Mouse (Mus musculus): ENCODE measurements around the gene Mettl25.
A peak's percentile ranks its signal among the peaks of the same experiment; 100 is the strongest.

Gene Mettl25

GRCm38 (mm10) chr10:105802132-105802531, 39.0 kb downstream of the Mettl25 start:
- no peaks in the 10 kb centered on the region for H3K27me3 ChIP-seq (ENCODE audit: insufficient read depth, low read length)

DNA sequence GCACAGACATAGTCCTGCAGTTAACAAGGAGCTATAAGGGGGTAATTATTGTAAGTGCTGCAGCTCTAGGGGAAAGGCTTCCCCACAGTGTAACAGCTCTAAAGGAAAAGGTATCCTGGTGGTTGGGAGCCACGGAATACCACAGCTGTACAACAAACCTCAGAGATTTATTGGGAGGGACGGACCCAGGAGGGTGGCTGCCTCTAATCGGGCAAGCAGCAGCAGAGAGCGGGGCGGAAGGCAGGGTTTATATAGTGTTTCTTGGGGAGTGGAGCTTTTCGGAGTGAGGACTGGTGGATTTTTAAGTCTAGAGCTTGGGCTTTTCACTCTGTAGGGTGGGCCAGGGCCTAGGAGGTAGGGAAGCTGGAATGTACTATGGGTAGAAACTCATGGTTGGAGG, 40.0 kb downstream of the Mettl25 start:
- H3K36me3 ChIP-seq (ENCODE audit: insufficient read depth, low read length): no peaks in the 10 kb centered on the region
- H3K27me3 ChIP-seq (ENCODE audit: insufficient read depth, low read length): no peaks in the 10 kb centered on the region
- no peak for TF ChIP-seq NANOG (IDR thresholded peaks at IDR 0.05; ENCODE audit: borderline replicate concordance, low read length)
- no peak for TF ChIP-seq CTCF (conservative IDR thresholded peaks at IDR 0.05; ENCODE audit: low read length)
- no peak for TF ChIP-seq POU5F1 (IDR thresholded peaks at IDR 0.05; ENCODE audit: borderline replicate concordance, low read length)
- H3K4me1 ChIP-seq (replicated peaks; ENCODE audit: low read depth, low read length): peaks cover 16% of the 10 kb centered on the region
- H3K9me3 ChIP-seq (ENCODE audit: low read length): no peaks in the 10 kb centered on the region
- H3K4me3 ChIP-seq (replicated peaks; ENCODE audit: low read length): no peak overlapping the region

More at GRCm38 (mm10) chr10:105802132-105802531, 39.0 kb downstream of the Mettl25 start:
- Histone ChIP-seq H3K36me3 (ENCODE audit: insufficient read depth, low read length) (no peaks in the 10 kb centered on the region), H3K9me3 (ENCODE audit: low read length) (no peaks in the 10 kb centered on the region), H3K4me1 (replicated peaks; ENCODE audit: low read depth, low read length) (peaks cover 16% of the 10 kb centered on the region), H3K4me3 (replicated peaks; ENCODE audit: low read length) (no peak overlapping the region)
- TF ChIP-seq CTCF (conservative IDR thresholded peaks at IDR 0.05; ENCODE audit: low read length): no peak

- TF ChIP-seq NANOG (IDR thresholded peaks at IDR 0.05; ENCODE audit: borderline replicate concordance, low read length): no peak
- TF ChIP-seq POU5F1 (IDR thresholded peaks at IDR 0.05; ENCODE audit: borderline replicate concordance, low read length): no peak
- no peak for TF ChIP-seq CTCF (conservative IDR thresholded peaks at IDR 0.05; ENCODE audit: low read length)
- Histone ChIP-seq H3K9me3 (ENCODE audit: low read length) (no peaks in the 10 kb centered on the region), H3K27me3 (ENCODE audit: insufficient read depth, low read length) (no peaks in the 10 kb centered on the region), H3K4me1 (replicated peaks; ENCODE audit: low read depth, low read length) (peaks cover 13% of the 10 kb centered on the region), H3K4me3 (replicated peaks; ENCODE audit: low read length) (no peak overlapping the region), H3K36me3 (ENCODE audit: insufficient read depth, low read length) (peaks cover 8% of the 10 kb centered on the region; the same call in 1 of the 2 replicates)
These were observed 43.8 kb downstream of the Mettl25 start for GRCm38 (mm10) chr10:105797250-105797924.

DNA sequence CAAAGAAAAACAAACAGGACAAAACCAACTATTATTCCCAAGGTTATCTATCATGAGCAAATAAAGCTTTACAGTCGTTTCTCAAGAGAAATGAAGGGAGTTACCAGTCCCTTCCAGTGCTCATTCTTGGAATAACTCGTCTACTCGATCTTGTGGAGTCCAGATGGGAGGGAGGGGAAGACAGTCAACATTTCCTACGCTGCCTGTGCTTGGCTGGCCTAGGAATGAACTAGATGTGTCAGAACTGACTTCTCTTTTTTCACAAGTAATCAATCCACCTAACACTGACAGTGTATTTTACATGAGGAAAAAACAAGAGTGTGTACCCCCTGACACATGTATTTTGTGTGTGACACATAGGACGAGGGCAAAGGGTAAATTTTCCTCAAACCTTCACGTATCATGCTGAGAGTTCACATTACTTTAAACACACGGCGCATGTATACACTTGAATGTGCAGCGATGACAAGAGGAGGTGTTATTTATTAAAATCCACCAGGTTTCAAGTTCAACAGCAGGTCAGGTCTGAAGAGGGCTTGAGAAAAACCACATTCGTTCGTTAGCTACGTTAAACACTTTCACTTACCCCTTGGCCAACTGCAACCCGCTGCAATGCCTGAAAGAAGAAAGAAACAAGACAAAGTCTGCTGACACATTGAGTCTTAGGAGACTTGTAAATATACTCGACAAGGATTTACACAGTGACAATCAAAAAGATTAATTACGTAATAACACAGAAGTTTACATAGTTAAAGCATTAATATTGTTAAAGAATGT, 47.2 kb downstream of the Mettl25 start:
- Histone ChIP-seq H3K4me3 (replicated peaks; ENCODE audit: low read length) (no peak overlapping the region), H3K4me1 (replicated peaks; ENCODE audit: low read depth, low read length) (peaks cover 6% of the 10 kb centered on the region), H3K9me3 (ENCODE audit: low read length) (no peaks in the 10 kb centered on the region), H3K27me3 (ENCODE audit: insufficient read depth, low read length) (no peaks in the 10 kb centered on the region), H3K36me3 (ENCODE audit: insufficient read depth, low read length) (peaks cover 10% of the 10 kb centered on the region; the same call in 1 of the 2 replicates)
- no peak for TF ChIP-seq NANOG (IDR thresholded peaks at IDR 0.05; ENCODE audit: borderline replicate concordance, low read length)
- no peak for TF ChIP-seq CTCF (conservative IDR thresholded peaks at IDR 0.05; ENCODE audit: low read length)
- no peak for TF ChIP-seq POU5F1 (IDR thresholded peaks at IDR 0.05; ENCODE audit: borderline replicate concordance, low read length)

GRCm38 (mm10) chr10:105788744-105789486, 52.3 kb downstream of the Mettl25 start:
- no peaks in the 10 kb centered on the region for H3K27me3 ChIP-seq (ENCODE audit: insufficient read depth, low read length)
- H3K4me1 ChIP-seq (replicated peaks; ENCODE audit: low read depth, low read length): peaks cover 8% of the 10 kb centered on the region
- peaks cover 7% of the 10 kb centered on the region; the same call in 1 of the 2 replicates for H3K36me3 ChIP-seq (ENCODE audit: insufficient read depth, low read length)
- TF ChIP-seq CTCF (conservative IDR thresholded peaks at IDR 0.05; ENCODE audit: low read length) (no peak), NANOG (IDR thresholded peaks at IDR 0.05; ENCODE audit: borderline replicate concordance, low read length) (no peak), POU5F1 (IDR thresholded peaks at IDR 0.05; ENCODE audit: borderline replicate concordance, low read length) (no peak)
- no peak overlapping the region for H3K4me3 ChIP-seq (replicated peaks; ENCODE audit: low read length)
- H3K9me3 ChIP-seq (ENCODE audit: low read length): no peaks in the 10 kb centered on the region

- TF ChIP-seq POU5F1 (IDR thresholded peaks at IDR 0.05; ENCODE audit: borderline replicate concordance, low read length) (no peak), NANOG (IDR thresholded peaks at IDR 0.05; ENCODE audit: borderline replicate concordance, low read length) (no peak), CTCF (conservative IDR thresholded peaks at IDR 0.05; ENCODE audit: low read length) (no peak)
- Histone ChIP-seq H3K27me3 (ENCODE audit: insufficient read depth, low read length) (no peaks in the 10 kb centered on the region), H3K4me1 (replicated peaks; ENCODE audit: low read depth, low read length) (peaks cover 3% of the 10 kb centered on the region; the same call in 1 of the 2 replicates), H3K4me3 (replicated peaks; ENCODE audit: low read length) (no peak overlapping the region), H3K36me3 (ENCODE audit: insufficient read depth, low read length) (no peaks in the 10 kb centered on the region; the same call in 1 of the 2 replicates), H3K9me3 (ENCODE audit: low read length) (no peaks in the 10 kb centered on the region)
These were observed 57.4 kb downstream of the Mettl25 start for GRCm38 (mm10) chr10:105783766-105784165.

- H3K9me3 ChIP-seq (ENCODE audit: low read length): no peaks in the 10 kb centered on the region
- H3K27me3 ChIP-seq (ENCODE audit: insufficient read depth, low read length): no peaks in the 10 kb centered on the region
- peak; percentile 76 for TF ChIP-seq CTCF (conservative IDR thresholded peaks at IDR 0.05; ENCODE audit: low read length)
- no peak for TF ChIP-seq NANOG (IDR thresholded peaks at IDR 0.05; ENCODE audit: borderline replicate concordance, low read length)
- peaks cover 7% of the 10 kb centered on the region for H3K4me1 ChIP-seq (replicated peaks; ENCODE audit: low read depth, low read length)
- no peak overlapping the region for H3K4me3 ChIP-seq (replicated peaks; ENCODE audit: low read length)
- no peaks in the 10 kb centered on the region for H3K36me3 ChIP-seq (ENCODE audit: insufficient read depth, low read length)
These were observed 66.8 kb downstream of the Mettl25 start for GRCm38 (mm10) chr10:105774382-105774781.

GRCm38 (mm10) chr10:105772821-105773302, 68.3 kb downstream of the Mettl25 start:
- Histone ChIP-seq H3K4me1 (replicated peaks; ENCODE audit: low read depth, low read length) (peaks cover 7% of the 10 kb centered on the region), H3K9me3 (ENCODE audit: low read length) (no peaks in the 10 kb centered on the region), H3K36me3 (ENCODE audit: insufficient read depth, low read length) (no peaks in the 10 kb centered on the region), H3K4me3 (replicated peaks; ENCODE audit: low read length) (no peak overlapping the region), H3K27me3 (ENCODE audit: insufficient read depth, low read length) (no peaks in the 10 kb centered on the region)
- TF ChIP-seq CTCF (conservative IDR thresholded peaks at IDR 0.05; ENCODE audit: low read length) (no peak), POU5F1 (IDR thresholded peaks at IDR 0.05; ENCODE audit: borderline replicate concordance, low read length) (no peak), NANOG (IDR thresholded peaks at IDR 0.05; ENCODE audit: borderline replicate concordance, low read length) (no peak)

All from E14TG2a.4 (cell line).